ENCODE assay signal across 13 mouse cellular contexts in genomic region chr3:83865216-83865615, GRCm38 (mm10). TPM values are rescaled to one million over a fixed set of nuclear protein-coding genes. Genes with fewer than 3 reads are reported as not detected.
DNase-seq lines count a peak whose midpoint lies in the region; ATAC-seq lines count a peak whose summit lies in the region.
"Had no signal": no experiment of that assay in that cellular context is flagged by ENCODE, and none has a peak within 500 bp of the region (broad histone marks: within the 10 kb centered on the region; RNA-seq: fewer than 3 reads in every experiment).

No protein-coding gene starts in this region.

- no peaks in the 10 kb centered on the region for H3K9me3 ChIP-seq in heart, embryonic 11.5 days (replicated peaks; ENCODE audit: control insufficient read depth, low read length)
- H3K9me3 ChIP-seq in stomach, embryonic 16.5 days (replicated peaks; ENCODE audit: control insufficient read depth, low read length): no peaks in the 10 kb centered on the region
- H3K9me3 ChIP-seq in midbrain, embryonic 13.5 days: no peaks in the 10 kb centered on the region
- H3K9me3 ChIP-seq in limb, embryonic 10.5 days (replicated peaks): no peaks in the 10 kb centered on the region
- H3K9me3 ChIP-seq: forebrain, embryonic 13.5 days; heart, embryonic 15.5 days; megakaryocyte, embryonic 14.5 days had no signal

- no peaks in the 10 kb centered on the region for H3K27me3 ChIP-seq in heart, embryonic 11.5 days (ENCODE audit: control insufficient read depth, insufficient read depth, low read length)
- H3K27me3 ChIP-seq in stomach, embryonic 16.5 days (ENCODE audit: control insufficient read depth, insufficient read depth, low read length): no peaks in the 10 kb centered on the region
- no peaks in the 10 kb centered on the region for H3K27me3 ChIP-seq in midbrain, embryonic 13.5 days
- H3K27me3 ChIP-seq in limb, embryonic 10.5 days (ENCODE audit: low read depth, poor library complexity, severe bottlenecking): no peaks in the 10 kb centered on the region
- H3K27me3 ChIP-seq: forebrain, embryonic 13.5 days; heart, embryonic 15.5 days; megakaryocyte, embryonic 14.5 days had no signal

- H3K4me1 ChIP-seq in heart, embryonic 11.5 days (ENCODE audit: control insufficient read depth, insufficient read depth, low read length): peaks cover 6% of the 10 kb centered on the region; the same call in 1 of the 2 replicates
- H3K4me1 ChIP-seq in stomach, embryonic 16.5 days (ENCODE audit: control insufficient read depth, insufficient read depth, low read length): peaks cover 7% of the 10 kb centered on the region
- no peaks in the 10 kb centered on the region for H3K4me1 ChIP-seq in midbrain, embryonic 13.5 days (replicated peaks)
- H3K4me1 ChIP-seq in limb, embryonic 10.5 days: peaks cover 6% of the 10 kb centered on the region
- H3K4me1 ChIP-seq: forebrain, embryonic 13.5 days had no signal

- H3K4me2 ChIP-seq in heart, embryonic 11.5 days: no peak overlapping the region
- no peak overlapping the region for H3K4me2 ChIP-seq in stomach, embryonic 16.5 days (ENCODE audit: low read depth, low read length)
- no peak overlapping the region for H3K4me2 ChIP-seq in midbrain, embryonic 13.5 days (replicated peaks)
- H3K4me2 ChIP-seq: forebrain, embryonic 13.5 days; heart, embryonic 15.5 days had no signal

- ATAC-seq in heart, embryonic 11.5 days (replicated peaks; ENCODE audit: insufficient number of reproducible peaks, low FRiP score, low TSS enrichment): no peak
- ATAC-seq in stomach, embryonic 16.5 days (ENCODE audit: insufficient read depth, low FRiP score): peak; percentile 71; the same call in 1 of the 2 replicates
- ATAC-seq in midbrain, embryonic 13.5 days: no peak
- ATAC-seq: forebrain, embryonic 13.5 days had no signal

- peak; percentile 24 for DNase-seq in heart, adult 8-10 months (ENCODE audit: low spot score)
- DNase-seq in adrenal gland, adult 18-20 months (ENCODE audit: low spot score in 2 of 2): peak; percentile 32 to 58
- DNase-seq in gonadal fat pad, adult 2 months (ENCODE audit: low read depth): peak; percentile 73
- no peak for DNase-seq in limb, embryonic 10.5 days (ENCODE audit: low spot score)
- DNase-seq in right cerebral cortex, adult 2 months (ENCODE audit: low spot score in 2 of 2): no peak
- DNase-seq: kidney, adult 8-10 months; thymus, postnatal 4 days had no signal

- H3K27ac ChIP-seq in heart, embryonic 11.5 days (ENCODE audit: low read depth, low read length): no peak overlapping the region
- peak overlapping the region; percentile 67 for H3K27ac ChIP-seq in stomach, embryonic 16.5 days (ENCODE audit: low read length)
- H3K27ac ChIP-seq in midbrain, embryonic 13.5 days: no peak overlapping the region
- no peak overlapping the region for H3K27ac ChIP-seq in limb, embryonic 10.5 days
- H3K27ac ChIP-seq: forebrain, embryonic 13.5 days; heart, embryonic 15.5 days had no signal

- no peaks in the 10 kb centered on the region for H3K36me3 ChIP-seq in heart, embryonic 11.5 days (ENCODE audit: control insufficient read depth, insufficient read depth, low read length)
- H3K36me3 ChIP-seq in stomach, embryonic 16.5 days (ENCODE audit: control insufficient read depth, insufficient read depth, low read length): no peaks in the 10 kb centered on the region
- H3K36me3 ChIP-seq in midbrain, embryonic 13.5 days: no peaks in the 10 kb centered on the region
- no peaks in the 10 kb centered on the region for H3K36me3 ChIP-seq in limb, embryonic 10.5 days
- H3K36me3 ChIP-seq: heart, embryonic 15.5 days had no signal

- 81% methylated on average over 2 of the region's 2 CpGs for WGBS in heart, embryonic 11.5 days (ENCODE audit: insufficient replicate concordance)
- 63% methylated on average over 2 of the region's 2 CpGs for WGBS in stomach, embryonic 16.5 days
- 93% methylated on average over 2 of the region's 2 CpGs for WGBS in midbrain, embryonic 13.5 days
- 85% methylated on average over 2 of the region's 2 CpGs for WGBS in limb, embryonic 10.5 days

- H3K4me3 ChIP-seq in heart, embryonic 11.5 days (ENCODE audit: low read depth, low read length): no peak overlapping the region
- no peak overlapping the region for H3K4me3 ChIP-seq in stomach, embryonic 16.5 days (replicated peaks; ENCODE audit: low read length)
- H3K4me3 ChIP-seq in midbrain, embryonic 13.5 days (replicated peaks): no peak overlapping the region
- no peak overlapping the region for H3K4me3 ChIP-seq in limb, embryonic 10.5 days
- H3K4me3 ChIP-seq: forebrain, embryonic 13.5 days; heart, embryonic 15.5 days; megakaryocyte, embryonic 14.5 days had no signal

- no peak overlapping the region for H3K9ac ChIP-seq in heart, embryonic 11.5 days (ENCODE audit: low read depth, low read length)
- no peak overlapping the region for H3K9ac ChIP-seq in stomach, embryonic 16.5 days (ENCODE audit: low read length)
- H3K9ac ChIP-seq in midbrain, embryonic 13.5 days (replicated peaks): no peak overlapping the region
- H3K9ac ChIP-seq: forebrain, embryonic 13.5 days; heart, embryonic 15.5 days had no signal

RNA-seq across cellular contexts. Expression of gene Tlr2, which starts 23.6 kb away (rescaled TPM):
- 1 to 10 TPM; 2.3 to 2.5 (median 2.3) TPM for total RNA-seq in heart, adult 8-10 months (2022)
- 2.3 and 2.6 TPM in 2 replicates for polyA plus RNA-seq in heart, embryonic 11.5 days (2014; fragmentation: Nextera tagmentation; extraction: Ambion mirVana)
- total RNA-seq in adrenal gland, adult 18-20 months (2021): 1 to 10 TPM; 2.8 to 3.7 TPM
- 2.7 and 3.1 TPM in 2 replicates for polyA plus RNA-seq in gonadal fat pad, adult 2 months (2012; rRNA removed)
- polyA plus RNA-seq in stomach, embryonic 16.5 days (2015; fragmentation: Nextera tagmentation; extraction: Ambion mirVana): 5.9 and 6.3 TPM in 2 replicates
- 0.63 and 0.79 TPM in 2 replicates for polyA plus RNA-seq in midbrain, embryonic 13.5 days (2015; fragmentation: Nextera tagmentation; extraction: Ambion mirVana)
- polyA plus RNA-seq in limb, embryonic 10.5 days (2016; fragmentation: Nextera tagmentation; extraction: Ambion mirVana): 0.74 and 1.2 TPM in 2 replicates

Comparison
In these comparisons a context has a peak if more than half of its experiments do, and no peak if none do; other contexts are left out.
1. DNase-seq: peak in heart, adult 8-10 months (single experiment), adrenal gland, adult 18-20 months (2 of 2) and gonadal fat pad, adult 2 months (single experiment); none in limb, embryonic 10.5 days (single experiment) and right cerebral cortex, adult 2 months (0 of 2).